Mouse (Mus musculus) left cerebral cortex, postnatal 25 days (tissue): ENCODE measurements around the gene Dnah7b. TPM values are rescaled to one million over a fixed set of nuclear protein-coding genes. Genes with fewer than 3 reads are reported as not detected.
"Not testable (repeated sequence)": the region's sequence is repeated elsewhere in the genome, so short reads cannot be mapped to it uniquely, and the experiment has no call there.

Experiments used
- DNase-seq, 2 experiments: peaks; one replicate each; pipeline ENCODE4 v3.0.0; 2022; ENCODE audit warnings: low spot score in 2 of 2, mixed read lengths in 1 of 2
- intact Hi-C: fragments of 180-260 bp; cut with DNase I; formaldehyde crosslinking; loops from one replicate; pipeline ENCODE4 v1.15.1; 2025
- total RNA-seq, 2 experiments: library from RNA; stranded (reverse); gene quantifications; 2 replicates each; pipeline ENCODE4 v1.2.3; 2021

Dnah7b gene
- total RNA-seq: under 1 TPM; 0.82 to 0.92 TPM

- intact Hi-C loops: loop anchor here (5.0 kb wide), 1 partner anchor 351 kb away; no protein-coding TSS in a partner anchor
- DNase-seq: no peak
These were observed at the start of gene Dnah7b for GRCm38 (mm10) chr1:46066015-46066414. Dnah7b (plus strand) TSS chr1:46066315.

GRCm38 (mm10) chr1:46018382-46018977 lies 47.6 kb upstream of the Dnah7b start:
- intact Hi-C loops: loop anchor here (1.0 kb wide), 1 partner anchor 201 kb away; no protein-coding TSS in a partner anchor
- peak; percentile 18 to 58 for DNase-seq

- intact Hi-C loops: loop anchor here (2.0 kb wide), 1 partner anchor 205 kb away; no protein-coding TSS in a partner anchor
These were observed 43.9 kb upstream of the Dnah7b start for GRCm38 (mm10) chr1:46022262-46022661.

GRCm38 (mm10) chr1:46031993-46032555 lies 34.0 kb upstream of the Dnah7b start:
- intact Hi-C loops: no loop called here
- no peak for DNase-seq

More at GRCm38 (mm10) chr1:46022262-46022661, 43.9 kb upstream of the Dnah7b start:
- DNase-seq: peak; percentile 49 to 65

- DNase-seq: no peak
- intact Hi-C loops: no loop called here
These were observed 17.9 kb upstream of the Dnah7b start for GRCm38 (mm10) chr1:46048188-46048587.

- intact Hi-C loops: loop anchor here (5.0 kb wide), 1 partner anchor 351 kb away; no protein-coding TSS in a partner anchor
- DNase-seq: peak; percentile 13 to 34
These were observed 553 bp downstream of the Dnah7b start for GRCm38 (mm10) chr1:46066484-46067251.

GRCm38 (mm10) chr1:46068787-46069186 lies 2.7 kb downstream of the Dnah7b start:
- intact Hi-C loops: loop anchor here (5.0 kb wide), 1 partner anchor 349 kb away; no protein-coding TSS in a partner anchor
- DNase-seq: peak in 1 of 2 experiments; percentile 4

GRCm38 (mm10) chr1:46077891-46078290 lies 11.8 kb downstream of the Dnah7b start:
- no peak for DNase-seq
- intact Hi-C loops: no loop called here

- no peak for DNase-seq
- intact Hi-C loops: no loop called here
These were observed 34.4 kb downstream of the Dnah7b start for GRCm38 (mm10) chr1:46100484-46100883.

GRCm38 (mm10) chr1:46112606-46113005 lies 46.5 kb downstream of the Dnah7b start:
- intact Hi-C loops, DNase-seq: not testable (repeated sequence)

GRCm38 (mm10) chr1:46117179-46117578 lies 51.1 kb downstream of the Dnah7b start:
- DNase-seq, intact Hi-C loops: not testable (repeated sequence)

GRCm38 (mm10) chr1:46128058-46128457 lies 61.9 kb downstream of the Dnah7b start:
- intact Hi-C loops: no loop called here
- no peak for DNase-seq

GRCm38 (mm10) chr1:46196835-46197234 lies 130.7 kb downstream of the Dnah7b start:
- DNase-seq: not testable (repeated sequence)
- intact Hi-C loops: loop anchor here (5.0 kb wide), 1 partner anchor 420 kb away; no protein-coding TSS in a partner anchor

GRCm38 (mm10) chr1:46201169-46201568 lies 135.1 kb downstream of the Dnah7b start:
- DNase-seq: peak; percentile 4 to 30
- intact Hi-C loops: not testable (repeated sequence)

- DNase-seq, intact Hi-C loops: not testable (repeated sequence)
These were observed 144.0 kb downstream of the Dnah7b start for GRCm38 (mm10) chr1:46210014-46210588.

- intact Hi-C loops, DNase-seq: not testable (repeated sequence)
These were observed 156.6 kb downstream of the Dnah7b start for GRCm38 (mm10) chr1:46222704-46223103.

- DNase-seq, intact Hi-C loops: not testable (repeated sequence)
These were observed 160.0 kb downstream of the Dnah7b start for GRCm38 (mm10) chr1:46226136-46226535.

- intact Hi-C loops, DNase-seq: not testable (repeated sequence)
These were observed 202.7 kb downstream of the Dnah7b start for GRCm38 (mm10) chr1:46268841-46269240.

- no peak for DNase-seq
- intact Hi-C loops: no loop called here
These were observed 205.8 kb downstream of the Dnah7b start for GRCm38 (mm10) chr1:46271927-46272326.
